Mouse (Mus musculus) CH12.LX (cell line): ENCODE measurements around the gene Ltk. TPM values are rescaled to one million over a fixed set of nuclear protein-coding genes. Genes with fewer than 3 reads are reported as not detected.
A peak's percentile ranks its signal among the peaks of the same experiment; 100 is the strongest.

Experiments
- DNase-seq: peaks from one replicate; pipeline ENCODE4 v3.0.0-alpha.2; 2013; ENCODE audit errors: extremely low read depth
- H3K27ac ChIP-seq: 2 replicates; pipeline ENCODE4 v1.5.1; 2012; ENCODE audit warnings: low read depth, mild to moderate bottlenecking, control low read depth, moderate library complexity; ENCODE audit not compliant: insufficient read depth
- H3K27me3 ChIP-seq: replicated peaks from 2 replicates; pipeline ENCODE3; 2012; ENCODE audit warnings: inconsistent platforms
- H3K36me3 ChIP-seq, 2 experiments: replicated peaks in 1 of 2; 2 replicates each; pipeline versions ENCODE3 to v1.6.1; 2012; ENCODE audit warnings: inconsistent platforms in 1 of 2, low read length in 1 of 2, mild to moderate bottlenecking in 1 of 2, mixed read lengths in 1 of 2, moderate library complexity in 1 of 2; ENCODE audit not compliant: control insufficient read depth in 1 of 2, insufficient read depth in 1 of 2
- H3K4me1 ChIP-seq, 2 experiments: 2 replicates each; pipeline ENCODE4 v1.6.1; 2012; ENCODE audit warnings: inconsistent platforms in 1 of 2, moderate library complexity in 1 of 2; ENCODE audit not compliant: insufficient read depth in 2 of 2, control insufficient read depth in 1 of 2
- H3K4me2 ChIP-seq: 2 replicates; pipeline ENCODE4 v1.6.1; 2012; ENCODE audit warnings: low read depth, mild to moderate bottlenecking, control low read depth; ENCODE audit not compliant: poor library complexity, insufficient read depth, severe bottlenecking
- H3K4me3 ChIP-seq, 3 experiments: fragments of 150-350 bp in 1 of 3; sonication (generic) in 1 of 3; replicated peaks in 1 of 3; 2 replicates each; pipeline versions ENCODE3 to v1.5.1; 2011 to 2012; ENCODE audit warnings: low read depth in 2 of 3, low read length in 2 of 3, mild to moderate bottlenecking in 2 of 3, moderate library complexity in 2 of 3, control low read depth in 1 of 3, improper control_type of control experiment in 1 of 3, inconsistent platforms in 1 of 3, mixed read lengths in 1 of 3; ENCODE audit not compliant: poor library complexity in 1 of 3
- H3K79me2 ChIP-seq: replicated peaks from 2 replicates; pipeline ENCODE4 v1.6.1; 2012; ENCODE audit warnings: mild to moderate bottlenecking, moderate library complexity; ENCODE audit not compliant: control insufficient read depth, poor library complexity, insufficient read depth, severe bottlenecking; ENCODE audit errors: extremely low read depth
- H3K9ac ChIP-seq: 2 replicates; pipeline ENCODE4 v1.6.1; 2012; ENCODE audit warnings: low read depth, mild to moderate bottlenecking, control low read depth, moderate library complexity; ENCODE audit not compliant: insufficient read depth
- H3K9me3 ChIP-seq: replicated peaks from 2 replicates; pipeline ENCODE3; 2012; ENCODE audit warnings: low read length, inconsistent platforms, mixed read lengths
- BHLHE40 ChIP-seq: IDR thresholded peaks from 2 replicates; pipeline ENCODE4 v1.6.1; 2011; ENCODE audit warnings: mild to moderate bottlenecking, low read depth, low read length, improper control_type of control experiment
- CHD2 ChIP-seq: IDR thresholded peaks from 2 replicates; pipeline ENCODE4 v1.6.1; 2011; ENCODE audit warnings: low read length, improper control_type of control experiment
- CTCF ChIP-seq, 2 experiments: IDR thresholded peaks in 1 of 2; conservative IDR thresholded peaks in 1 of 2; 2 replicates each; pipeline ENCODE4 v1.5.1; 2011 to 2012; ENCODE audit warnings: low read depth in 2 of 2, low read length in 2 of 2, improper control_type of control experiment in 1 of 2, inconsistent platforms in 1 of 2, mild to moderate bottlenecking in 1 of 2, moderate library complexity in 1 of 2
- EP300 ChIP-seq: IDR thresholded peaks from 2 replicates; pipeline ENCODE4 v1.6.1; 2011; ENCODE audit warnings: low read length, improper control_type of control experiment
- ETS1 ChIP-seq: conservative IDR thresholded peaks from 2 replicates; pipeline ENCODE4 v1.6.1; 2012; ENCODE audit warnings: low read depth, mild to moderate bottlenecking, inconsistent platforms, low read length, improper control_type of control experiment, moderate library complexity
- GABPA ChIP-seq: IDR thresholded peaks from 2 replicates; pipeline ENCODE4 v1.6.1; 2012; ENCODE audit warnings: low read depth, low read length, improper control_type of control experiment, inconsistent platforms; ENCODE audit not compliant: insufficient replicate concordance
- HCFC1 ChIP-seq: IDR thresholded peaks from 2 replicates; pipeline ENCODE4 v1.6.1; 2012; ENCODE audit warnings: low read depth, mild to moderate bottlenecking, inconsistent platforms, low read length, improper control_type of control experiment
- IRF4 ChIP-seq: IDR thresholded peaks from 2 replicates; pipeline ENCODE4 v1.6.1; 2014; ENCODE audit warnings: low read depth, mild to moderate bottlenecking, inconsistent platforms, low read length, improper control_type of control experiment
- JUN ChIP-seq: IDR thresholded peaks from 2 replicates; pipeline ENCODE4 v1.6.1; 2011; ENCODE audit warnings: low read depth, mild to moderate bottlenecking, low read length, improper control_type of control experiment, moderate library complexity; ENCODE audit not compliant: insufficient read depth
- KAT2A ChIP-seq: IDR thresholded peaks from 2 replicates; pipeline ENCODE4 v1.6.1; 2012; ENCODE audit warnings: low read length, improper control_type of control experiment, inconsistent platforms; ENCODE audit not compliant: insufficient replicate concordance
- MAFK ChIP-seq: IDR thresholded peaks from 2 replicates; pipeline ENCODE4 v1.6.1; 2011; ENCODE audit warnings: low read length, improper control_type of control experiment; ENCODE audit not compliant: insufficient replicate concordance
- MXI1 ChIP-seq: IDR thresholded peaks from 2 replicates; pipeline ENCODE4 v1.6.1; 2011; ENCODE audit warnings: mild to moderate bottlenecking, low read depth, low read length, improper control_type of control experiment
- NELFE ChIP-seq: IDR thresholded peaks from 2 replicates; pipeline ENCODE4 v1.6.1; 2011; ENCODE audit warnings: low read depth, low read length, improper control_type of control experiment
- NRF1 ChIP-seq: IDR thresholded peaks from 2 replicates; pipeline ENCODE4 v1.6.1; 2014; ENCODE audit warnings: low read depth, mild to moderate bottlenecking, inconsistent platforms, low read length, improper control_type of control experiment, moderate library complexity
- PAX5 ChIP-seq: IDR thresholded peaks from 2 replicates; pipeline ENCODE4 v1.6.1; 2012; ENCODE audit warnings: low read length, inconsistent platforms, mixed read lengths
- POLR2A ChIP-seq: IDR thresholded peaks from 2 replicates; pipeline ENCODE4 v1.6.1; 2011; ENCODE audit warnings: low read depth, mild to moderate bottlenecking, improper control_type of control experiment, low read length
- RAD21 ChIP-seq: IDR thresholded peaks from 2 replicates; pipeline ENCODE4 v1.6.1; 2011; ENCODE audit warnings: low read depth, mild to moderate bottlenecking, low read length, improper control_type of control experiment, moderate library complexity
- RCOR1 ChIP-seq: conservative IDR thresholded peaks from 2 replicates; pipeline ENCODE4 v1.6.1; 2012; ENCODE audit warnings: low read depth, mild to moderate bottlenecking, inconsistent platforms, low read length, improper control_type of control experiment
- SIN3A ChIP-seq: IDR thresholded peaks from 2 replicates; pipeline ENCODE4 v1.6.1; 2012; ENCODE audit warnings: low read length, improper control_type of control experiment, inconsistent platforms
- SMC3 ChIP-seq: IDR thresholded peaks from 2 replicates; pipeline ENCODE4 v1.6.1; 2011; ENCODE audit warnings: low read depth, low read length, improper control_type of control experiment
- TBP ChIP-seq: conservative IDR thresholded peaks from 2 replicates; pipeline ENCODE4 v1.6.1; 2011; ENCODE audit warnings: low read depth, low read length, improper control_type of control experiment
- TCF12 ChIP-seq: IDR thresholded peaks from 2 replicates; pipeline ENCODE4 v1.6.1; 2014; ENCODE audit warnings: low read depth, mild to moderate bottlenecking, inconsistent platforms, low read length, improper control_type of control experiment
- UBTF ChIP-seq: IDR thresholded peaks from 2 replicates; pipeline ENCODE4 v1.6.1; 2012; ENCODE audit warnings: low read depth, mild to moderate bottlenecking, inconsistent platforms, low read length, improper control_type of control experiment, moderate library complexity
- USF1 ChIP-seq: IDR thresholded peaks from 2 replicates; pipeline ENCODE4 v1.6.1; 2014; ENCODE audit warnings: low read depth, mild to moderate bottlenecking, inconsistent platforms, low read length, improper control_type of control experiment
- USF2 ChIP-seq: conservative IDR thresholded peaks from 2 replicates; pipeline ENCODE4 v1.6.1; 2011; ENCODE audit warnings: low read depth, low read length, improper control_type of control experiment
- ZC3H11A ChIP-seq: IDR thresholded peaks from 2 replicates; pipeline ENCODE4 v1.6.1; 2012; ENCODE audit warnings: low read depth, mild to moderate bottlenecking, inconsistent platforms, low read length, improper control_type of control experiment
- ZKSCAN1 ChIP-seq: IDR thresholded peaks from 2 replicates; pipeline ENCODE4 v1.6.1; 2012; ENCODE audit warnings: low read depth, inconsistent platforms, low read length, improper control_type of control experiment, borderline replicate concordance
- ZMIZ1 ChIP-seq: IDR thresholded peaks from 2 replicates; pipeline ENCODE4 v1.6.1; 2012; ENCODE audit warnings: low read depth, mild to moderate bottlenecking, inconsistent platforms, low read length, improper control_type of control experiment
- ZNF384 ChIP-seq: IDR thresholded peaks from 2 replicates; pipeline ENCODE4 v1.6.1; 2012; ENCODE audit warnings: low read depth, low read length, improper control_type of control experiment, inconsistent platforms
- dilution Hi-C: fragments of 300-500 bp; cut with MboI; formaldehyde crosslinking; loops from 2 replicates; pipeline ENCODE4 v1.14.3; 2020; ENCODE audit warnings: low sequenced_read_pairs; ENCODE audit not compliant: extremely low pct_unique_long_range_greater_than_20kb, extremely low pct_ligation_motif_present
- in situ Hi-C: fragments of 300-500 bp; cut with MboI; formaldehyde crosslinking; loops from 3 replicates; pipeline ENCODE4 v1.14.3; 2019; ENCODE audit warnings: low sequenced_read_pairs, low pct_ligation_motif_present, low pct_unique_long_range_greater_than_20kb, mixed read lengths
- polyA plus RNA-seq: library from polyadenylated mRNA; unstranded; fragments of >175 nt; gene quantifications from 2 replicates; pipeline ENCODE4 v1.2.1, GENCODE M21; 2012; ENCODE audit warnings: low read depth; ENCODE audit not compliant: insufficient read length
- total RNA-seq, 2 experiments: library from RNA; depleted of rRNA; stranded (reverse); fragments of 300-350 nt in 1 of 2; fragments of >200 nt in 1 of 2; gene quantifications; 2 replicates each; pipeline ENCODE4 v1.2.3; 2012 to 2014

The Ltk gene
- total and polyA plus RNA-seq, 3 experiments = 0.10 to 2.3 TPM; not detected in 1

- no peaks in the 10 kb centered on the region for H3K36me3 ChIP-seq
- TF ChIP-seq CTCF (conservative IDR thresholded peaks at IDR 0.05 in 1 of 2, IDR thresholded peaks at IDR 0.05 in 1 of 2; ENCODE audit: low read depth in 2 of 2, low read length in 2 of 2) (no peak), USF2 (no peak), ZC3H11A (no peak), NRF1 (no peak), ZMIZ1 (no peak), UBTF (no peak), HCFC1 (no peak), ZKSCAN1 (no peak), GABPA (no peak), SMC3 (no peak), IRF4 (no peak), TBP (no peak), RAD21 (no peak), KAT2A (no peak)
- TF ChIP-seq, all 38 proteins: peak for 0
- no peak for DNase-seq
- Histone ChIP-seq H3K4me2 (peak overlapping the region; percentile 41), H3K27ac (no peak overlapping the region), H3K9me3 (no peaks in the 10 kb centered on the region), H3K79me2 (no peaks in the 10 kb centered on the region), H3K27me3 (peaks cover 14% of the 10 kb centered on the region), H3K4me3 (peak overlapping the region; percentile 38 to 63 (median 58)), H3K4me1 (peaks cover 6 to 27% of the 10 kb centered on the region in 2 experiments), H3K9ac (peak overlapping the region; percentile 2; the same call in 1 of the 2 replicates)
- dilution Hi-C loops (no loop called here), in situ Hi-C loops (no loop called here)
Observed at GRCm38 (mm10) chr2:119742461-119743175, 17.6 kb downstream of the Ltk start.

GRCm38 (mm10) chr2:119741581-119742411 lies 18.4 kb downstream of the Ltk start, which contains the start of gene Itpka:
Itpka (plus strand) TSS chr2:119742337.
- in situ Hi-C loops (no loop called here), dilution Hi-C loops (no loop called here)
- peaks cover 14% of the 10 kb centered on the region for H3K27me3 ChIP-seq
- peaks cover 6 to 27% of the 10 kb centered on the region in 2 experiments for H3K4me1 ChIP-seq
- H3K27ac ChIP-seq = no peak within 1 kb of the TSS
- peak within 1 kb of the TSS; percentile 49 for H3K9ac ChIP-seq
- peak within 1 kb of the TSS; percentile 46 to 63 (median 58) for H3K4me3 ChIP-seq
- no peaks in the 10 kb centered on the region for H3K36me3 ChIP-seq
- peak within 1 kb of the TSS; percentile 41 for H3K4me2 ChIP-seq
- no peaks in the 10 kb centered on the region for H3K9me3 ChIP-seq
- DNase-seq = peak; percentile 66
- no peaks in the 10 kb centered on the region for H3K79me2 ChIP-seq
- TF ChIP-seq IRF4 (peak; percentile 54; the same call in 1 of the 2 replicates), RAD21 (no peak), CHD2 (peak; percentile 72), TCF12 (peak; percentile 32; the same call in 1 of the 2 replicates), TBP (no peak), ZNF384 (no peak), MAFK (no peak), NELFE (peak; percentile 72), BHLHE40 (no peak), POLR2A (peak; percentile 75; the same call in 1 of the 2 replicates), MXI1 (peak; percentile 68; the same call in 1 of the 2 replicates), ZC3H11A (no peak), EP300 (no peak), ZKSCAN1 (no peak), USF1 (no peak), USF2 (no peak), RCOR1 (no peak), SIN3A (peak; percentile 75), ZMIZ1 (peak; percentile 43; the same call in 1 of the 2 replicates), UBTF (no peak), ETS1 (no peak), PAX5 (no peak), JUN (no peak)
